Mouse (Mus musculus): Measurements from ENCODE around the gene Sirpb1a. TPM values are rescaled to one million over a fixed set of nuclear protein-coding genes. Genes with fewer than 3 reads are reported as not detected.
"Not testable (repeated sequence)": the region's sequence is repeated elsewhere in the genome, so short reads cannot be mapped to it uniquely, and the experiment has no call there.

The Sirpb1a gene
- polyA plus RNA-seq (2015; fragmentation: Nextera tagmentation; extraction: Ambion mirVana), result 0.18 TPM in 1 of 2 replicates, not detected in the other

GRCm38 (mm10) chr3:15426447-15426846 is at the start of gene Sirpb1a:
TSS of gene Sirpb1a (minus strand) at chr3:15426520.
- not testable (repeated sequence) for ATAC-seq (ENCODE audit: low FRiP score, low TSS enrichment); H3K4me3 ChIP-seq (ENCODE audit: low read length); H3K27ac ChIP-seq (ENCODE audit: low read length); H3K9ac ChIP-seq (replicated peaks; ENCODE audit: low read length); H3K36me3 ChIP-seq (ENCODE audit: insufficient read depth, low read length); H3K27me3 ChIP-seq (ENCODE audit: insufficient read depth, low read length); H3K4me1 ChIP-seq (ENCODE audit: insufficient read depth, low read length); H3K4me2 ChIP-seq (replicated peaks; ENCODE audit: low read depth, low read length); H3K9me3 ChIP-seq (ENCODE audit: low read length)
- WGBS, result 89% methylated on average over 1 of the region's 1 CpGs

GRCm38 (mm10) chr3:15474831-15475230 is 48.5 kb upstream of the Sirpb1a start:
- WGBS, result 91% methylated on average over 1 of the region's 2 CpGs

GRCm38 (mm10) chr3:15470158-15470557 is 43.8 kb upstream of the Sirpb1a start:
- no CpG with 5 or more reads among the region's 3 CpGs for WGBS
- not testable (repeated sequence) for H3K27ac ChIP-seq (ENCODE audit: low read length); ATAC-seq (ENCODE audit: low FRiP score, low TSS enrichment); H3K4me1 ChIP-seq (ENCODE audit: insufficient read depth, low read length); H3K4me3 ChIP-seq (ENCODE audit: low read length); H3K9me3 ChIP-seq (ENCODE audit: low read length); H3K36me3 ChIP-seq (ENCODE audit: insufficient read depth, low read length); H3K9ac ChIP-seq (replicated peaks; ENCODE audit: low read length); H3K4me2 ChIP-seq (replicated peaks; ENCODE audit: low read depth, low read length); H3K27me3 ChIP-seq (ENCODE audit: insufficient read depth, low read length)

More at GRCm38 (mm10) chr3:15474831-15475230, 48.5 kb upstream of the Sirpb1a start:
- H3K9me3 ChIP-seq (ENCODE audit: low read length); H3K36me3 ChIP-seq (ENCODE audit: insufficient read depth, low read length); H3K4me1 ChIP-seq (ENCODE audit: insufficient read depth, low read length); H3K4me2 ChIP-seq (replicated peaks; ENCODE audit: low read depth, low read length); H3K27me3 ChIP-seq (ENCODE audit: insufficient read depth, low read length); H3K4me3 ChIP-seq (ENCODE audit: low read length); H3K9ac ChIP-seq (replicated peaks; ENCODE audit: low read length); H3K27ac ChIP-seq (ENCODE audit: low read length); ATAC-seq (ENCODE audit: low FRiP score, low TSS enrichment): not testable (repeated sequence)

- 89% methylated on average over 1 of the region's 1 CpGs for WGBS
- not testable (repeated sequence) for H3K27ac ChIP-seq (ENCODE audit: low read length); H3K4me2 ChIP-seq (replicated peaks; ENCODE audit: low read depth, low read length); ATAC-seq (ENCODE audit: low FRiP score, low TSS enrichment); H3K36me3 ChIP-seq (ENCODE audit: insufficient read depth, low read length); H3K4me1 ChIP-seq (ENCODE audit: insufficient read depth, low read length); H3K9ac ChIP-seq (replicated peaks; ENCODE audit: low read length); H3K9me3 ChIP-seq (ENCODE audit: low read length); H3K27me3 ChIP-seq (ENCODE audit: insufficient read depth, low read length); H3K4me3 ChIP-seq (ENCODE audit: low read length)
Observed at GRCm38 (mm10) chr3:15443936-15444335, 17.6 kb upstream of the Sirpb1a start.

GRCm38 (mm10) chr3:15439844-15440243 is 13.5 kb upstream of the Sirpb1a start:
- H3K9me3 ChIP-seq (ENCODE audit: low read length); H3K4me2 ChIP-seq (replicated peaks; ENCODE audit: low read depth, low read length); H3K9ac ChIP-seq (replicated peaks; ENCODE audit: low read length); H3K27me3 ChIP-seq (ENCODE audit: insufficient read depth, low read length); H3K27ac ChIP-seq (ENCODE audit: low read length); H3K36me3 ChIP-seq (ENCODE audit: insufficient read depth, low read length); H3K4me3 ChIP-seq (ENCODE audit: low read length); H3K4me1 ChIP-seq (ENCODE audit: insufficient read depth, low read length); ATAC-seq (ENCODE audit: low FRiP score, low TSS enrichment): not testable (repeated sequence)
- WGBS, result 59% methylated on average over 1 of the region's 1 CpGs

- no peaks in the 10 kb centered on the region for H3K27me3 ChIP-seq (ENCODE audit: insufficient read depth, low read length)
- no peak overlapping the region for H3K27ac ChIP-seq (ENCODE audit: low read length)
- no peak overlapping the region for H3K4me2 ChIP-seq (replicated peaks; ENCODE audit: low read depth, low read length)
- WGBS, result 82% methylated on average over 1 of the region's 1 CpGs
- H3K4me3 ChIP-seq (ENCODE audit: low read length), result no peak overlapping the region
- no peaks in the 10 kb centered on the region for H3K36me3 ChIP-seq (ENCODE audit: insufficient read depth, low read length)
- ATAC-seq (ENCODE audit: low FRiP score, low TSS enrichment), result no peak
- no peak overlapping the region for H3K9ac ChIP-seq (replicated peaks; ENCODE audit: low read length)
- no peaks in the 10 kb centered on the region for H3K4me1 ChIP-seq (ENCODE audit: insufficient read depth, low read length)
- H3K9me3 ChIP-seq (ENCODE audit: low read length), result no peaks in the 10 kb centered on the region
Observed at GRCm38 (mm10) chr3:15427917-15428316, 1.6 kb upstream of the Sirpb1a start.

GRCm38 (mm10) chr3:15355690-15356089 is 70.6 kb downstream of the Sirpb1a start:
- not testable (repeated sequence) for H3K9me3 ChIP-seq (ENCODE audit: low read length); H3K27me3 ChIP-seq (ENCODE audit: insufficient read depth, low read length); H3K4me1 ChIP-seq (ENCODE audit: insufficient read depth, low read length); H3K36me3 ChIP-seq (ENCODE audit: insufficient read depth, low read length); H3K4me3 ChIP-seq (ENCODE audit: low read length); H3K27ac ChIP-seq (ENCODE audit: low read length); H3K4me2 ChIP-seq (replicated peaks; ENCODE audit: low read depth, low read length); H3K9ac ChIP-seq (replicated peaks; ENCODE audit: low read length); ATAC-seq (ENCODE audit: low FRiP score, low TSS enrichment)
- WGBS, result 74% methylated on average over 3 of the region's 3 CpGs

- not testable (repeated sequence) for H3K36me3 ChIP-seq (ENCODE audit: insufficient read depth, low read length); H3K4me1 ChIP-seq (ENCODE audit: insufficient read depth, low read length); H3K9ac ChIP-seq (replicated peaks; ENCODE audit: low read length); H3K27me3 ChIP-seq (ENCODE audit: insufficient read depth, low read length); H3K27ac ChIP-seq (ENCODE audit: low read length); ATAC-seq (ENCODE audit: low FRiP score, low TSS enrichment); H3K4me3 ChIP-seq (ENCODE audit: low read length); H3K9me3 ChIP-seq (ENCODE audit: low read length); H3K4me2 ChIP-seq (replicated peaks; ENCODE audit: low read depth, low read length)
- 95% methylated on average over 1 of the region's 2 CpGs for WGBS
Observed at GRCm38 (mm10) chr3:15350318-15350717, 76.0 kb downstream of the Sirpb1a start.

- ATAC-seq (ENCODE audit: low FRiP score, low TSS enrichment); H3K4me2 ChIP-seq (replicated peaks; ENCODE audit: low read depth, low read length); H3K9ac ChIP-seq (replicated peaks; ENCODE audit: low read length); H3K27ac ChIP-seq (ENCODE audit: low read length); H3K4me1 ChIP-seq (ENCODE audit: insufficient read depth, low read length); H3K27me3 ChIP-seq (ENCODE audit: insufficient read depth, low read length); H3K4me3 ChIP-seq (ENCODE audit: low read length); H3K9me3 ChIP-seq (ENCODE audit: low read length); H3K36me3 ChIP-seq (ENCODE audit: insufficient read depth, low read length): not testable (repeated sequence)
- WGBS, result 63% methylated on average over 3 of the region's 3 CpGs
Observed at GRCm38 (mm10) chr3:15345606-15346005, 80.7 kb downstream of the Sirpb1a start.

- Histone ChIP-seq H3K36me3 (ENCODE audit: insufficient read depth, low read length) (no peaks in the 10 kb centered on the region), H3K9ac (replicated peaks; ENCODE audit: low read length) (no peak overlapping the region), H3K9me3 (ENCODE audit: low read length) (no peaks in the 10 kb centered on the region), H3K27me3 (ENCODE audit: insufficient read depth, low read length) (no peaks in the 10 kb centered on the region), H3K4me2 (replicated peaks; ENCODE audit: low read depth, low read length) (no peak overlapping the region), H3K4me3 (ENCODE audit: low read length) (no peak overlapping the region), H3K4me1 (ENCODE audit: insufficient read depth, low read length) (no peaks in the 10 kb centered on the region), H3K27ac (ENCODE audit: low read length) (no peak overlapping the region)
- WGBS, result 76% methylated on average over 1 of the region's 1 CpGs
- ATAC-seq (ENCODE audit: low FRiP score, low TSS enrichment), result no peak
Observed at GRCm38 (mm10) chr3:15340287-15340686, 86.0 kb downstream of the Sirpb1a start.
